In the genomic region with DNA sequence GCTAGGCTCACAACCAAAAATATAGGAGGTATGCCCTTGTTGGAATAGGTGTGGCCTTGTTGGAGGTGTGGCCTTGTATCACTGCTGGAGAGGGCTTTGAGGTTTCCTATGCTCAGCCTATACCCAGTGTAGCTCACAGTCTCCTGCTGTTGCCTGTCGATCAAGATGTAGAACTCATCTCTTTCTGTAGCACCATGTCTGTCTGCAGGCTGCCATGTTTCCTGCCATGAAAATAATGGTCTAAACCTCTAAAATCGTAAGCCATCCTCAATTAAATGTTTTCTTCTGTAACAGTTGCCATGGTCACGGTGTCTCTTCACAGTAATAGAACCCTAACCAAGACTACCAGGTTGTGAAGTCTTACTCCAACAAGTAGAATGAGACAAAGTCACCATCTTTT, we compare ENCODE assay signal across 25 mouse cellular contexts. TPM values are rescaled to one million over a fixed set of nuclear protein-coding genes. Genes with fewer than 3 reads are reported as not detected.
DNase-seq lines count a peak whose midpoint lies in the region; ATAC-seq and TF ChIP-seq lines count a peak whose summit lies in the region.
"Had no signal": no experiment of that assay in that cellular context is flagged by ENCODE, and none has a peak within 500 bp of the region (broad histone marks: within the 10 kb centered on the region; RNA-seq: fewer than 3 reads in every experiment).

No protein-coding gene starts in this region.

- ATAC-seq in erythroblast, adult 5-6 weeks (replicated peaks; ENCODE audit: low FRiP score, poor library complexity, severe bottlenecking): 0 out of 2 replicates have a peak, but pooled peaks have one; percentile 31
- ATAC-seq: activated CD4-positive, CD25-positive, alpha-beta regulatory T cell, adult 4 months; CD4-positive, CD25-positive, alpha-beta regulatory T cell, adult 4 months; forebrain, embryonic 14.5 days; forebrain, embryonic 16.5 days; Patski had no signal

- H3K4me3 ChIP-seq in layer of hippocampus, adult 2 months: no peak overlapping the region
- H3K4me3 ChIP-seq: embryonic facial prominence, embryonic 13.5 days; embryonic facial prominence, embryonic 15.5 days; forebrain, embryonic 10.5 days; forebrain, embryonic 12.5 days had no signal

- DNase-seq in heart, adult 11 months: peak; percentile 61
- no peak for DNase-seq in heart, postnatal 4 days
- no peak for DNase-seq in adrenal gland, adult 18-20 months (ENCODE audit: low spot score in 2 of 2)
- no peak for DNase-seq in layer of hippocampus, adult 2 months (ENCODE audit: low spot score in 2 of 2)
- DNase-seq: adrenal gland, adult 2 months; adrenal gland, postnatal 10 days; adrenal gland, postnatal 25 days; B cell, adult 2 months; cerebellum, adult 11 months; cerebellum, adult 18-20 months; cerebellum, adult 8-10 months; cerebellum, adult 9-11 months; cerebellum, postnatal 14 days; cerebellum, postnatal 36 days; embryo, embryonic 11 days had no signal

- no peak for TF ChIP-seq CTCF in layer of hippocampus, adult 2 months (conservative IDR thresholded peaks at IDR 0.05)

- H3K27ac ChIP-seq in layer of hippocampus, adult 2 months: no peak overlapping the region
- H3K27ac ChIP-seq: embryonic facial prominence, embryonic 13.5 days; embryonic facial prominence, embryonic 15.5 days; forebrain, embryonic 10.5 days; forebrain, embryonic 12.5 days had no signal

RNA-seq across cellular contexts. Expression of a gene that starts 3.8 kb away (rescaled TPM):
- total RNA-seq in heart, postnatal 4 days (2021): 1 to 10 TPM; 3.7 to 3.8 TPM
- 10.9 and 13.3 TPM in 2 replicates for total RNA-seq in erythroblast, adult 5-6 weeks (2015; ENCODE audit: low replicate concordance)
- total RNA-seq in erythroblast, adult 5-6 weeks (2017; ENCODE audit: low replicate concordance): 21.0 and 26.6 TPM in 2 replicates
- total RNA-seq in adrenal gland, adult 18-20 months (2021): 1 to 10 TPM; 7.1 to 7.2 TPM
- 10 to 100 TPM; 56.6 to 59.1 TPM for total RNA-seq in layer of hippocampus, adult 2 months (2021)

RNA-seq across cellular contexts. Expression of a gene that starts 26.4 kb away (rescaled TPM):
- 10 to 100 TPM; 42.8 to 43.6 TPM for total RNA-seq in heart, postnatal 4 days (2021)
- total RNA-seq in erythroblast, adult 5-6 weeks (2015; ENCODE audit: low replicate concordance): 37.7 and 81.3 TPM in 2 replicates
- total RNA-seq in erythroblast, adult 5-6 weeks (2017; ENCODE audit: low replicate concordance): 75.0 and 151 TPM in 2 replicates
- total RNA-seq in adrenal gland, adult 18-20 months (2021): 10 to 100 TPM; 50.4 to 52.5 TPM
- 100 to 1,000 TPM; 136 to 146 TPM for total RNA-seq in layer of hippocampus, adult 2 months (2021)
